ENCODE assay signal across 26 mouse cellular contexts in genomic region chr13:57744667-57745066, GRCm38 (mm10).
"Had no signal": no experiment of that assay in that cellular context is flagged by ENCODE, and none has a peak within 500 bp of the region (broad histone marks: within the 10 kb centered on the region; RNA-seq: fewer than 3 reads in every experiment).

No protein-coding gene starts in this region.

- H3K9ac ChIP-seq: heart, embryonic 12.5 days; hindbrain, embryonic 13.5 days; intestine, embryonic 15.5 days; limb, embryonic 13.5 days; limb, embryonic 15.5 days; liver, embryonic 13.5 days; liver, embryonic 15.5 days had no signal

- H3K4me3 ChIP-seq: gastrocnemius, adult 2 months; heart, embryonic 10.5 days; heart, embryonic 12.5 days; hindbrain, embryonic 13.5 days; intestine, embryonic 15.5 days; layer of hippocampus, adult 2 months; left cerebral cortex, adult 2 months; limb, embryonic 13.5 days; limb, embryonic 15.5 days; liver, embryonic 13.5 days; liver, embryonic 15.5 days had no signal

- ATAC-seq: hindbrain, embryonic 16.5 days; inflammation-experienced regulatory T-cells, adult 6 months; intestine, embryonic 15.5 days; intestine, postnatal 0 days had no signal

- H3K4me2 ChIP-seq: heart, embryonic 12.5 days; hindbrain, embryonic 13.5 days; intestine, embryonic 15.5 days; limb, embryonic 13.5 days; limb, embryonic 15.5 days; liver, embryonic 11.5 days; liver, embryonic 13.5 days; liver, embryonic 15.5 days had no signal

- H3K27ac ChIP-seq: gastrocnemius, adult 2 months; heart, embryonic 10.5 days; hindbrain, embryonic 13.5 days; intestine, embryonic 15.5 days; layer of hippocampus, adult 2 months; left cerebral cortex, adult 2 months; limb, embryonic 13.5 days; limb, embryonic 15.5 days; liver, embryonic 13.5 days; liver, embryonic 15.5 days had no signal

- H3K36me3 ChIP-seq: heart, embryonic 10.5 days; heart, embryonic 12.5 days; hindbrain, embryonic 13.5 days; intestine, embryonic 15.5 days; limb, embryonic 13.5 days; limb, embryonic 15.5 days; liver, embryonic 13.5 days; liver, embryonic 15.5 days had no signal

- DNase-seq: gastrocnemius, adult 2 months; gastrocnemius, postnatal 10 days; gastrocnemius, postnatal 25 days; heart, adult 18-20 months; heart, postnatal 10 days; heart, postnatal 4 days; kidney, adult 18-20 months; kidney, adult 8-10 months; kidney, postnatal 10 days; kidney, postnatal 25 days; kidney, postnatal 4 days; left cerebral cortex, postnatal 4 days; liver, embryonic 13.5 days had no signal

- H3K9me3 ChIP-seq: heart, embryonic 10.5 days; hindbrain, embryonic 13.5 days; intestine, embryonic 15.5 days; limb, embryonic 15.5 days; liver, embryonic 15.5 days had no signal

- H3K27me3 ChIP-seq: heart, embryonic 12.5 days; hindbrain, embryonic 13.5 days; intestine, embryonic 15.5 days; liver, embryonic 13.5 days; liver, embryonic 15.5 days had no signal
